ENCODE assay signal across 14 mouse cellular contexts in the genomic region with DNA sequence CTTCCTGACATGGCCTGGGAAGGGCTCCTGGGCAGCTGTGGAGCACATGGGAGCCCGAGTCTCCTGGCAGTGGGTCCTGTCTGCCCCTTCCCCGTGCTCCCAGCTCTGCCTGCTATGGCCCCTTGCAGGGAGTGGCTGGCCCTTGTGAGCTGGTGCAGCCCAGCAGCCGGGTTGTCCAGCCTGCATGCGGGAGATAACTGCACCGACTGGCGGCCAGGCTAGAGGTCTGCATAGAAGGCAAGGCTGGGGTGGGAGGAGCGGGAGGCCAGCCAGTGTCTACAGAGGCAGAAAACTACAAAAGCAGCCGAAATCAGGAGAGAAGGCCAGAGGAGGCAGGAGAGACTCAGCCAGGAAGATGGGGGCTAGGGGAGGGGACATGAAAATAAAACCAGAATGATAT. TPM values are rescaled to one million over a fixed set of nuclear protein-coding genes. Genes with fewer than 3 reads are reported as not detected.
DNase-seq lines count a peak whose midpoint lies in the region; ATAC-seq and TF ChIP-seq lines count a peak whose summit lies in the region.
"Had no signal": no experiment of that assay in that cellular context is flagged by ENCODE, and none has a peak within 500 bp of the region (broad histone marks: within the 10 kb centered on the region; RNA-seq: fewer than 3 reads in every experiment).

No protein-coding gene starts in this region.

- ATAC-seq in forebrain, embryonic 14.5 days: no peak
- ATAC-seq in kidney, embryonic 15.5 days (replicated peaks; ENCODE audit: low FRiP score): 0 out of 2 replicates have a peak, but pooled peaks have one; percentile 46
- ATAC-seq in stomach, postnatal 0 days (ENCODE audit: low FRiP score, low TSS enrichment): peak; percentile 33; the same call in 1 of the 2 replicates
- ATAC-seq: activated CD4-positive, CD25-positive, alpha-beta regulatory T cell, adult 4 months had no signal

- H3K9me3 ChIP-seq in forebrain, embryonic 10.5 days: peaks cover 8% of the 10 kb centered on the region; the same call in 1 of the 2 replicates
- H3K9me3 ChIP-seq in forebrain, embryonic 14.5 days (replicated peaks; ENCODE audit: control insufficient read depth, low read length): no peaks in the 10 kb centered on the region
- 0 out of 2 replicates have a peak, but pooled peaks cover 4% of the 10 kb centered on the region for H3K9me3 ChIP-seq in kidney, embryonic 15.5 days (replicated peaks)
- no peaks in the 10 kb centered on the region for H3K9me3 ChIP-seq in stomach, postnatal 0 days (ENCODE audit: control insufficient read depth, low read length)
- H3K9me3 ChIP-seq: embryonic facial prominence, embryonic 13.5 days had no signal

- H3K27me3 ChIP-seq in forebrain, embryonic 10.5 days (ENCODE audit: poor library complexity, severe bottlenecking): no peaks in the 10 kb centered on the region
- H3K27me3 ChIP-seq in forebrain, embryonic 14.5 days (replicated peaks; ENCODE audit: control insufficient read depth, insufficient read depth, low read length): no peaks in the 10 kb centered on the region
- H3K27me3 ChIP-seq in kidney, embryonic 15.5 days: no peaks in the 10 kb centered on the region
- no peaks in the 10 kb centered on the region for H3K27me3 ChIP-seq in kidney, adult 2 months (replicated peaks; ENCODE audit: control insufficient read depth, insufficient read depth, low read length)
- H3K27me3 ChIP-seq in stomach, postnatal 0 days (ENCODE audit: control insufficient read depth, insufficient read depth, low read length): no peaks in the 10 kb centered on the region
- H3K27me3 ChIP-seq: embryonic facial prominence, embryonic 13.5 days had no signal

- H3K4me3 ChIP-seq in forebrain, embryonic 10.5 days: no peak overlapping the region
- no peak overlapping the region for H3K4me3 ChIP-seq in forebrain, embryonic 14.5 days (ENCODE audit: low read depth, low read length)
- no peak overlapping the region for H3K4me3 ChIP-seq in kidney, embryonic 15.5 days (replicated peaks)
- no peak overlapping the region for H3K4me3 ChIP-seq in kidney, adult 2 months (ENCODE audit: insufficient read depth, low read depth, low read length)
- no peak overlapping the region for H3K4me3 ChIP-seq in stomach, postnatal 0 days (ENCODE audit: low read depth, low read length)
- H3K4me3 ChIP-seq: embryonic facial prominence, embryonic 13.5 days had no signal

- no peak for TF ChIP-seq POLR2A in kidney, adult 2 months (IDR thresholded peaks at IDR 0.05; ENCODE audit: low read depth, low read length)

- no peak for TF ChIP-seq EP300 in stomach, postnatal 0 days (optimal IDR thresholded peaks at IDR 0.05)

- peak; percentile 30 for DNase-seq in forebrain, embryonic 10.5 days (ENCODE audit: extremely low spot score, low spot score)
- no peak for DNase-seq in forebrain, embryonic 14.5 days (ENCODE audit: low spot score)
- no peak for DNase-seq in kidney, adult 2 months
- peak; percentile 16 for DNase-seq in embryo, embryonic 9.5 days (ENCODE audit: extremely low spot score)
- peak; percentile 46 for DNase-seq in stomach, postnatal 0 days (ENCODE audit: low spot score)
- DNase-seq in lung, postnatal 25 days (ENCODE audit: low spot score): no peak
- no peak for DNase-seq in spleen, adult 18-20 months
- DNase-seq: kidney, adult 11 months; retina, postnatal 1 day had no signal

- H3K4me2 ChIP-seq in forebrain, embryonic 14.5 days (ENCODE audit: low read length): no peak overlapping the region
- no peak overlapping the region for H3K4me2 ChIP-seq in kidney, embryonic 15.5 days
- H3K4me2 ChIP-seq in stomach, postnatal 0 days (replicated peaks; ENCODE audit: low read depth): no peak overlapping the region
- H3K4me2 ChIP-seq: embryonic facial prominence, embryonic 13.5 days had no signal

- peak overlapping the region; percentile 44 for H3K27ac ChIP-seq in forebrain, embryonic 10.5 days
- no peak overlapping the region for H3K27ac ChIP-seq in forebrain, embryonic 14.5 days (ENCODE audit: low read depth, low read length)
- H3K27ac ChIP-seq in kidney, embryonic 15.5 days: no peak overlapping the region
- no peak overlapping the region for H3K27ac ChIP-seq in kidney, adult 2 months (ENCODE audit: insufficient read depth, low read depth, low read length)
- H3K27ac ChIP-seq in stomach, postnatal 0 days (replicated peaks): no peak overlapping the region
- H3K27ac ChIP-seq: embryonic facial prominence, embryonic 13.5 days had no signal

- H3K36me3 ChIP-seq in forebrain, embryonic 10.5 days (replicated peaks): peaks cover 83% of the 10 kb centered on the region
- peaks cover 98% of the 10 kb centered on the region for H3K36me3 ChIP-seq in forebrain, embryonic 14.5 days (ENCODE audit: control insufficient read depth, insufficient read depth, low read length)
- no peaks in the 10 kb centered on the region for H3K36me3 ChIP-seq in kidney, embryonic 15.5 days
- H3K36me3 ChIP-seq in kidney, adult 2 months (ENCODE audit: control insufficient read depth, insufficient read depth, low read length): no peaks in the 10 kb centered on the region
- no peaks in the 10 kb centered on the region for H3K36me3 ChIP-seq in stomach, postnatal 0 days (ENCODE audit: control insufficient read depth, insufficient read depth, low read length)

- H3K9ac ChIP-seq in forebrain, embryonic 14.5 days (ENCODE audit: low read length): no peak overlapping the region
- H3K9ac ChIP-seq in kidney, embryonic 15.5 days: no peak overlapping the region
- no peak overlapping the region for H3K9ac ChIP-seq in stomach, postnatal 0 days (ENCODE audit: low read length)
- H3K9ac ChIP-seq: embryonic facial prominence, embryonic 13.5 days had no signal

- no peak for TF ChIP-seq CTCF in kidney, adult 2 months (conservative IDR thresholded peaks at IDR 0.05; ENCODE audit: insufficient read depth, insufficient read length, low read depth, low read length)
- TF ChIP-seq CTCF in stomach, postnatal 0 days (IDR thresholded peaks at IDR 0.05; ENCODE audit: low read depth): peak; percentile 48

- H3K4me1 ChIP-seq in forebrain, embryonic 10.5 days: peaks cover 6% of the 10 kb centered on the region; the same call in 1 of the 2 replicates
- no peaks in the 10 kb centered on the region for H3K4me1 ChIP-seq in forebrain, embryonic 14.5 days (ENCODE audit: control insufficient read depth, insufficient read depth, low read length)
- H3K4me1 ChIP-seq in kidney, embryonic 15.5 days: no peaks in the 10 kb centered on the region
- H3K4me1 ChIP-seq in kidney, adult 2 months (ENCODE audit: control insufficient read depth, insufficient read depth, low read length): no peaks in the 10 kb centered on the region
- no peaks in the 10 kb centered on the region for H3K4me1 ChIP-seq in stomach, postnatal 0 days (replicated peaks; ENCODE audit: control insufficient read depth, insufficient read depth)
- H3K4me1 ChIP-seq: embryonic facial prominence, embryonic 13.5 days had no signal

- WGBS in forebrain, embryonic 10.5 days: 76% methylated on average over 8 of the region's 8 CpGs
- WGBS in forebrain, embryonic 14.5 days: 71% methylated on average over 8 of the region's 8 CpGs
- 52% methylated on average over 8 of the region's 8 CpGs for WGBS in kidney, embryonic 15.5 days
- WGBS in kidney, adult 2 months: 56% methylated on average over 8 of the region's 8 CpGs
- WGBS in stomach, postnatal 0 days: 44% methylated on average over 8 of the region's 8 CpGs

RNA-seq across cellular contexts. Expression of gene Aqp12, which starts 27.9 kb away (rescaled TPM):
- not detected in 2 replicates for polyA plus RNA-seq in forebrain, embryonic 10.5 days (2016; fragmentation: Nextera tagmentation; extraction: Ambion mirVana)
- polyA plus RNA-seq in forebrain, embryonic 14.5 days (2014; fragmentation: Nextera tagmentation; extraction: Ambion mirVana): not detected in 2 replicates
- not detected in 2 replicates for polyA plus RNA-seq in kidney, embryonic 15.5 days (2015; fragmentation: Nextera tagmentation; extraction: Ambion mirVana)
- polyA plus RNA-seq in kidney, adult 2 months (2012; rRNA removed): not detected in 2 replicates
- 0.12 TPM in 1 of 2 replicates, not detected in the other for polyA plus RNA-seq in stomach, postnatal 0 days (2015; fragmentation: Nextera tagmentation; extraction: Ambion mirVana)
- polyA plus RNA-seq: activated CD4-positive, CD25-positive, alpha-beta regulatory T cell, adult 4 months; embryonic facial prominence, embryonic 13.5 days; gonadal fat pad, adult 2 months; limb, embryonic 14.5 days had no signal

Comparison
In these comparisons a context has a peak if more than half of its experiments do, and no peak if none do; other contexts are left out.
1. DNase-seq: peak in forebrain, embryonic 10.5 days (single experiment), embryo, embryonic 9.5 days (single experiment) and stomach, postnatal 0 days (single experiment); none in forebrain, embryonic 14.5 days (single experiment), kidney, adult 2 months (single experiment), lung, postnatal 25 days (single experiment) and spleen, adult 18-20 months (0 of 2).